Mouse (Mus musculus) monocyte, adult 5-6 weeks (primary cell): ENCODE results near the gene Erbin. TPM values are rescaled to one million over a fixed set of nuclear protein-coding genes. Genes with fewer than 3 reads are reported as not detected.
A peak's percentile ranks its signal among the peaks of the same experiment; 100 is the strongest.

Experiments
- ATAC-seq: fragments of 153-309, 156-312 bp; replicated peaks from 2 replicates; pipeline ENCODE4 v1.8.0; 2017; ENCODE audit warnings: mild to moderate bottlenecking; ENCODE audit not compliant: low TSS enrichment, insufficient number of reproducible peaks, severe bottlenecking, poor library complexity, low FRiP score
- total RNA-seq: library from RNA; stranded (forward); fragments of 200-1000, 200-491, 200-594 nt; gene quantifications from 3 replicates; pipeline ENCODE4 v1.2.3, GENCODE M21; 2017

Gene Erbin
- total RNA-seq, 1 experiment from 2014 or later: 155 TPM

DNA sequence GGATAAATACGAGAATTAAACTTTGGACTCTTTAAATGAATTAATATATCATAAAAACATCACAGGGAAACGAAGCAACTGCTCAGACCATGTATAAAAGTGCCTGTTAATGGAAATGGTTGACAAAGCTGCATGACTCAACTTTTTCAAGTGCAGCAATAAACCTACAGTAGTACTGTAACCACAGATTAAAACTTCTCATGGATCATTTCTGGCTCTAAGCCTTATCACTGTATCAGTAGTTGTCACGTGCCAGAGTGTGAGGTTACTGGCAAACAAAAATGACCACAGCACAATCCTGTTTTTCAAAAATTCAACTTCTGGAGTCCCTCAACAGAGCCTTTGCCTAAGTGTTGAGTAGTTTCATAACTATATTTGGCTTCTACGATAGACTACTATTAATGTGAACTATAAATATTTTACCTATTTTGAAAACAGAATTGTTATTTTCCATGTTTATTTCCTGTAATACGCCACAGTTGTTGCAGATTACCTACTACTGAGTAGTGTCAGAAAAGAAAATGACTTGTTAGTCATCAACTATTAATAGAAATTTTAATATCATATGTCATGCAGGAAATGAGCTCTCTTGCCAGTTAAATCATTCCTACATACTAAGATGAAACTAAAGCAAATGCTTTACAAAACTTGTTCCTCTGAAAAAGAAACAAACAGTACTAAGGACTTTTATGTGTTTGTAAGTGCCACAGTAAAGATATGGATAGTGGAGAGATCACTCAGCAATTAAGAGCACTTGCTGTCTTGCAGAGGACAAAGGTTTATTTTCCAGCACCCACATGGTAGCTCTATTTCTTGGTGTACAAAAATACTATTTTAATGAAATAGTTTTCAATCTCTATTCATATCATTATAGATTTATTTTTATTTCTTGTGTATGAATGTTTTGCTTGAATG lies 78.8 kb downstream of the Erbin start:
- no peak for ATAC-seq

DNA sequence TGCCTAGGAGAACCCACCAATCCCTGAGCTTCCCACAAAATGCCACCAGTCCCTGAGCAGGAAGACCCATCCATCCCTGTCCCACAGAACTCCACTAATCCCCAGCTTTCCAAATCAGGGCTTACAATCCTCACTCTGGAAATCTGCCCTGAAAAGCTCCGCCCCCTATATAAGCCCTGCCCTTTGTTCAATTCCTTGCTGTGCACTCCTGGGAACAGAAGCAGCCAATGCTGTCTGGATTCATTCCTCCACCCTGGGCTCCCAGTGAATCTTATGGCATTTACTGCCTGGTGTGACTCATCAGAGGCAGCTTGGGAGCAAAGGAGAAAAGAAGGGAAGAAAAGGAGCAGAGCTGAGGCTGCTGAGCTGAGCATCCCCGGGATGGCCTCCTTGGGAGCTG lies 81.7 kb downstream of the Erbin start:
- ATAC-seq: no peak

DNA sequence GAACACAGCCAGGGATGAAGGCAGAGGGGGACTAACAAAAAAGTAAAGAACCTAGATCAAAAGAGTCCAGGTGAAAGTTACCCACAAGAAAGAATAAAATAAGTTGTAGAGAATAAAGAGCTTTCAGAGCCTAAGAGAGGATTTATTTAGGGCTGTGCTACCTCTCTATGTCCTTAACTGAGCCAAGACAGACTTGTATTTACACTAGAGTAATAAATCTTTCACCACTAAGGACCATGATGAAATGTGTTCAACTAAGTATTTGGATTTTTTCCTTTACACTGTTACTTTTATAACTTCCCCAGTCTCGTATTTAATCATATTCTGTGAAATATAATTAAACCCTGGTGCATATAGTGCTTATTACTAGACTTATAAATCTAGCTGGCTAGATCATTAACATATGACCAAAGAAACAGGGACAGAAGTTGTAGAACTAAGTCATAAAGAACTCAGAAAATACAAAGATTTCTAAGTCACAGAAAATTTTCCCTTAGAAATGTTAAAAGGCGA lies 90.6 kb downstream of the Erbin start:
- ATAC-seq: no peak

DNA sequence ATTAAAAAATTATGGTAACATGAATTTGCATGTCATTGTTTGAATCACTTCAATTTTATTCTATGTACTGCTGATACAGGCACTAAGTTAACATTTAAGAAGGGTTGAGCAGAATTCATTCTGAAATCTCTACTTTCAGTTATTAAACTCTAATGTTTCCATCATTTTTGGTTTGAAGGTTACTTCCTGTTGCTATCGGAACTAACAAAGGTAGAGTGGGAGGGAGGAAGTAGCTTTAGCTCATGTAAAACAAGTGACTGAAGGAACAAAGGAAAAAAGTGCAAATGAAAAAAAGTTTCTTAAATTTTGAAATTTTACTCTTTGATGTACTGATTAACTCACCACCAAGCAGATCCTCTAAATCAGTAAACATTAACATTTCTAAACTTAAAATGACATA lies 98.0 kb downstream of the Erbin start:
- ATAC-seq: no peak

DNA sequence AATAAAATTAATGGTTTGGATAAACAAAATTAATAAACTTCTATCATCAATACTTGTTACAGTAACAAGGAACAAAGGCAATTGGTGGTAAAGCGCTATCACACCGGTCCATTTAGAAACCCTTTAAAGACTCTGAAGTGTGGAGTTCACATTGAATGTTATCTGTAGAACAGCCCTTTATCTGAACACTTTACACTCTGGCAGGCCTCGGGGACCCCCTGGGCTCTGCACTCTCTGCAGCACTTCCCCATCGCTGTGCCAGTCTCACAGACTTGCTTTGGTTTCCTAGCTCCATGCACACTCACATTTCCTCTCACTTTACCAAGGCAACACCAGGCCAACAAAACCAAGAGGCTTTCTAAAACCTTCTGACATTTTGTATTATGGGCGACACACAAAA lies 100.9 kb downstream of the Erbin start:
- no peak for ATAC-seq

DNA sequence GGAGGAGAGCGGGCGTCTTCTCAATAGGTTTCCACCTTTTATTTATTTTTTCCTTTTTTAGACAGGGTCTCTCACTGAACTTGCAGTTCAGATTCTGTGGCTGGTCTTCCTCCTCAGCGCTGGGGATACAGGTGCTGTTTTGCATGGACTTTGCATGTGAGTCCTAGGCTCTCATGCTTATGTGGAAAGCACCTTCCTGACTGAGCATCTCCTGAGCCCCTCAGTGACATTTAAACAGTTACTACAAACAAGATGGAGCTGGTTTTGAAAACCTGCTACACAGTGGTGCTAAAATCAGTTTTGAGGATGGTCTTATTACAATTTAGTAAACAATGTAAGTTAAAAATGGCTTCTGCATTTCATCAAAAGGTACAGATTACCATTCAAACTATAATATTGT lies 102.4 kb downstream of the Erbin start:
- ATAC-seq: no peak

DNA sequence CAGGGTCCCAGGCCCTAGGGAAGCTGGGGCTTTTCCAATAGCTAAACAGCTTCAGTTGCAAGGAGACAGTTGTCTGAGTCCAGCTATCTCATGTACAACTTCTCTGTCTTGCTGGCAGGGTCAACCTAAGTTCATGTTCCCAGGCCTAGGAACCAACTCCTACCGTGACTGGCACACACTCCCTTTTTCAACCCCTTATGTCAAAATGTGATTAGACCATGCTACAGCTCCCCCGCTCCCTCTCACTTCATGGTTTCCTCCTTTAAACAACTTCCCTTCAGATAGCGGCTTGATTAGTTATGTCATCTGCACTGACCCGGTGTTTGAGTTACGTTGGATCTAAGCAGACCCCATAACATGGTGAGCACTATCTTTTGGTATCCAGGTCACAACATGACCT lies 112.8 kb downstream of the Erbin start:
- ATAC-seq: no peak

DNA sequence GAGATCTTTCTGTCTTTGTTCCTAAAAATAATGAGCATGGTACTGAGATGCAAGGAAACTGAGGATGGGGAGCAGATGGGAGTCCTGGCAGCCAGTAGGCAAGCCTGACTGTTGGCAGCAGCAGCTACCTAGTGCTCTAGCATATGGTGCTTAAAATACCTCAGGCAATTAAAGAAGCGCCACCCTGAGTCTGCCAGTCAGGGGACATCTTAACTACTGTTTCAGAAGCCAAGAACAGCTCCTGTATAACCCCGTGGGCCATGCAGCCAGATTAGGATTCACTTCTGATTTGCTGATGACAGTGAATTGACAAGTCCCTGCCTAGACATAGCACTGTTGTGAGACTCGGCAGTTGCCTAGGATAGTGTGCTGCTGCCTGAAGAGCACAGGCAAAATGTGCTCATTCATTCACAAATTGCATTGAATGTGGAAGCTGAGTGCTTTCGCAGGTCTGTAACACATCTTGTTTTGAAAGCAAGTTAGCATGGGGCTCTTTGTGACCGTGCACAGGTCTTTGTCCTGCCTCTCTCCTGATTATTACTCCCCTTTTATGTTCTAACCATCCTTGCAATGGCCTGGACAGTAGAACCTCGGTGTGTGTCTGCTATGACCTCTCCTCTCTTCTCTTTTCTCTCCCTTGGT lies 114.0 kb downstream of the Erbin start:
- ATAC-seq: no peak

DNA sequence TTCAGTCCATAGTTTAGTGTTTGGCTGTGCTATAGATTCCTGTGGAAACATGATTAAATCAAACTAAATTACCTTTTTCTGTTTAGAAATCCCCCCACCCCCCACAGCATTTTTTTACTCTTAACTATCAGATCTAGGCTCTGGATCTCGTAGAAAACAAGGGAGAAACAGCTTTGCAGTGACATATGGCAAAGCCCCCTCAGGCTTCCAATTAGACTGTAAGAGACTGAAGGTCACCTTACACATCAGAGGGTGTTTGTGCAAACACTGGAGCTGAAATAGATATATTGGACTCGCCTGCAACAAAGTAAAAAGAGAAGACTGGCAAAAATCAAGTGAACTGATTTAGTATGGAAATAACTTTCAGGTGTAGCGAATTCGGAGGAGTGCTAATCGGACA lies 116.6 kb downstream of the Erbin start:
- ATAC-seq: no peak

DNA sequence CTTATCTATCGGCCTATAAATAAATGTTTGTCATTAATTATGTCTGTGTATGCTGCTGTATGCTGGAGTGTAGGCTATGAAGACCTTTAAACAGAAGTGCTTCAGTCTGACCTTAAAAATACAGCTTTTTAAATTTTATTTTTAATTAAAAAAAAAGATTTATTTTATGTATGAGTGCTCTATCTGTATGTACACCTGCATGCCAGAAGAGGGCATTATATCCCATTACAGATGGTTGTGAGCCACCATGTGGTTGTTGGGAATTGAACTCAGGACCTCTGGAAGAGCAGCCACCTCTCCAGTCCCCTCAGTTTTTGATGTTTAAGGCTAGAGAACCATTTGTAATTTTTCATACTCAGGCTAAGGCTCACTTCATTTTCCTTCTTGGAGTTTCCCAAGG lies 119.3 kb downstream of the Erbin start:
- ATAC-seq: no peak

DNA sequence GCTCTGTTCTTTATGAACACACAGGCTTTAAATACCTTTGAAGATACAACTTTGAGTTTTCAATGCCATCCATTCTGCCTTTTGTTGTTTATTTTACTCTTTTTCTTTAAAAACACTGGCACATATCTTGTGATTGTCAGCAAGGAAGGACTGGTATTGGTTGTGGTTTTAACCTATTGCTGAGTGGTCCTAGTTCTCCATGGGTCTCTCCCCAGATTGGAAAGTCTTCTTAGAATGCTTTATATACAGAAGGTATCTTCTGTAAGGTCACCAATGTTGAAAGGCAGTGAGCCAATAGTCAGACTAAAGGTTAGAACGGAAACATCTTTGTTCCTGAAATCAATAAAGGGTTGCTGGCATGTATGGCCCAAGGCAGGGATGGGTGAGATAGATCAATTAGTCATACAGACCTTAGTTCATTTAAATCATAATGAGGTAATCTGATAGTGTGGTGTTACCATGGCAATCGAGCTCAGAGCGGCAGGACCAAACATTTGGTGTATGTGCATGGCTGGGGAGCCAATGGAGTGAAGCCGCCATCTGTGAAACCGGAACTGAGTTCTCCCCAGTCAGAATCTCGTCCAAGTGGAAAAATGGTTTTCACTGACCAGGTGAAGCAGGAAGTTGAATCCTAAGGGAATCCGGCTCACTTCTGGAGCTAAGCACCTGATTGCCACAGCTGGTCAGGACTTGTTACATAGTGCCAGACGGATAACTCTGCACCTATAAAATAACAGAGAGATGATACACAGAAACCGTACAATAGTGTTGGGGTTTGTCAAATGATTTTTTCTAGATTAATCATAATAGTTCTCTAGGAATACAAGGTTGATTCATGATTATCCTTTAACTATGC lies 125.4 kb downstream of the Erbin start:
- no peak for ATAC-seq

DNA sequence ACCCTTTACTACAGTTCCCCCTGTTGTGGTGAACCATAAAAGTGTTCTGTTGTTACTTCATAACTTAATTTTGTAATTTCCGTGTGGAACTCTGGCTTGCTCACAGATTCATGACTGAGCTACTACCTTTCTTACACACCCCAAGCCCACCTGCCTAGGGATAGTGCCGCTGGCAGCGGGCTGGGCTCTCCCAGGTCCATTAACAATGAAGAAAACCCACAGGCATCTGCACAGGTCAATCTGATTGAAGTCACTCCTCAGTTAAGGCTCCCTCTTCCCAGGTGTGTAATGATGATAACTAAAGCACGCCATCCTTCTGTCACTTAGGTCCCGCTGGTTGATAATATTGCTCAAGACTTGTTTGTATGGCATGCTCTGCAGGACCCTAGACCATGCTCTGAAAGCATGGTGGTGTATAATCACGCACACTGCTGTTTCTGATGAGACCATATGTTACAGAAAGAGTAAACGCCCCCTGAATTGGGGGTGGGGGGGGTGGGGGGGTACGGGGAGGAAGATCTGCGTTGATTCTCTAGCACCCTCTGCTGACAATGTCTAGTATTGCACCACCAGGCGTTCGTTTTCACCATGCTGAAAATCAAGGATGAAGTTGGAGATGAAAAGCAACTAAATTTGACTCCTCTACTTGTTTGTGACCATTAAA lies 140.3 kb downstream of the Erbin start:
- no peak for ATAC-seq

DNA sequence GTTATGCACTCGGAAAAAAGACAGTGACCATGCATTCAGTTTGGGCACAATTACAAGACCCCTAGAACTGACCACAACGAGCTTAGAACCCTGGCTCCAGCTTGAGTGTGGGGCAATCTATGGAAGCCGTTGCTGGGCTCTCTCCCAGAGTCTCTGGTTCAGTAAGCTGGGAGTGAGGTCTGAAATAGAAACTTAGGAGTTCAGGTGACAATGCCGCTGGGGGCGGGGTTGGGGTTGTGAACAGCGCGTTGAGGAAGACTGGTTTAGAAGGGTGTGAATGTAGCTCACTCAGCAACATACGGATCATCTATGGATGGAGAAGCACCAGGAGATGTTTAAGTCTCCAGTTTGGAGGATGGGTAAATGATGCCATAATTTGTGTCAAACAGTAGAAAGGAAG lies 143.2 kb downstream of the Erbin start:
- no peak for ATAC-seq

DNA sequence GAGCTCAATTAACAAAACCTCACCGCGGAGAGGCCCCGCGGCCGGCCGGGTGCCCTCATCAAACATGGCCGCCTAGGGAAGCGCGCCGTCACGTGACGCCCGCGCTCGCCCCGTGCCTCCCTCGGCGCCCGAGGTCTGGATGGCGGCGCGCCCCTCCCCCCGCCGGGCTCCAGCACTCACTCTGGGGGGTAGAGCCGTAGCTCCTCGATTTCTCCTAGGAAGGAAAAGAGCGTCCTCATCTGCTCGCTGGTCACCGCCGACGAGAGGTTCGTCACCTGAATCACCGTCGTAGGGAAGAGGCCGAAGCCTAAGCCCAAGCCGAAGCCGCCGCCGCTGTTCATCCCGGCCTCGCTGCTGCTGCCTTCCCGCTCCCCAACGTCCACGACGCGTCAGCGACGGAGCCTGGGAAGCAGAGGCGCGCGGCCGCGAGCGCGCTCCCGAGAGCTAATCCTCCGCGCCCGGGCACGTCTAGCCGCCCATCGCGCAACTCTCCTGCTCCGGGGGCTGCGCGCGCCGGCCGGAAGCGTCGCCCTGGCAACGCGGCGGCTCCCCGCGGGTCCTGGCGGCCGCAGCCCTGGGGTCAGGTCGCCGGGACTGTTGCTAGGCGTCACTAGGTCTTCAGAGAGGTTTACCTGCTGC lies 146.1 kb downstream of the Erbin start, which contains the start of gene Srek1:
Srek1 (minus strand) TSS at position 490 of the 639 bp plus-strand sequence.
- ATAC-seq: peak; percentile 78

DNA sequence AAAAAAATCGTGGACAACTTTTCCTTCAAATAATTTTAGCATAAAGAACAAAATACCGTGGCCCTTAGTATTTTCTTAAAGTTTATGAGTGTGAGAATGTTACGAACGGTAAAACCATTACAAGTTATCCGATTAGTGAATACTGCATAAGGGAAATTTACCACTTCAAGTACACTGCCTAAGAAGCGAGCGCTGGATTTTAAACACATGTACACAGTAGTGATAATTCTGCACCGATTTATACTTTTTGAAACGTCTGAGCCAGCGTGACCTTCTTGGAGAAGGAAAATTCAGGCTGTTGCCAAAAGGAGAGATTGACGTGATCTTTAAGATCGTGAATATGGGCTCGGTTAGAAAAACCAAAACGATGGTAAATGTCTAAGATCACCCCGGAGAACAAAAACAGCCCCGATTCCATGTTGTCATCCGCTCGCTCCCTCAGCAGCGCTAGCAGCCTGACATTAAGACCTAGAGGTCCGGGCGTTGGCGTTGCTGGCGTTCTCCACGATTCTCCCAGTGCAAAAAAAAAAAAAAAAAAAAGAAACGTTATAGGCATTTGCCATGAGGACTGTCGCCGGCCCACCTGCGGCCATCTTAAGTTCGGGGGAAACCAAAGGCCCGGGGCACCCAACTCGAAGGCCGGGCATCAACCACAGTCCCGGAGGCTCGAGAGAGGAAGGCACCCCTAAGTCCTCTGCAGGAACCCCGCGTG lies 146.8 kb downstream of the Erbin start:
- ATAC-seq: peak; percentile 52

DNA sequence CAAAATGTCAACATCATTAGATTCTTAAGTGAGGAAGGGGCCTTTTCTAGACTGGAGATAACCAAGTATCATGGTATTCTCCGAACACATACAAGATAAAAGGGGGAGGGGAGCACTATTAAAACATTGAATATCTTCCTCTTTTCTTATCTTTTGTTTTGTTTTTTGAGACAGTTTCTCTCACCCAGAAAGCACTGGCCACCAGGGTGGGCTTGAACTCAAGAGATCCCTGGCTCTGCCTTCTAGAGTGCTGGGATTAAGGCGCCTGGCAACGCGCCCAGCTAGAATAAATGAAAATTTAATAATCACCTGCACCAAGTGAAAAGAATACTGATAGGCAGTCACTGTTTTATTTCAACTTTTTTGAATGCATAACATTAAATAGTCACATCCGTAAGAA lies 147.4 kb downstream of the Erbin start:
- ATAC-seq: no peak

DNA sequence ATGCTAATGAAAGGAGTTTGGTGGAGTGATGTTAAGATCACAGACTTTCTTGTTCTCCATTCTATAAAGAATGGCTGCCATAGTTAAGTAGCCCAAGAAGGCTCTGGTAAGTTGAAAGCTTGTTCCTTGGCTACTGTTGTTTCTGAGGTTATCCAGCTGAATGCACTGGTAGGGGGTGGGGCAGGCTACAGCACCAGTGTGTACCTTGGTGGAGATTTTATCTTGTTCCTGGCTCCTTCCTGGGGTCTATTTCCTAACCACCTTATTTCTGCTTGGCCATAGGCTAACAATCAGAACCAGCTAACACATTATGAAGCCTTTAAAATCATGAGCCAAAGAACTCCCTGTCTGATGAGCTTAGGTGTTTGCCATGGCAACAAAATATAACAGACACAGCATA lies 149.5 kb downstream of the Erbin start:
- ATAC-seq: no peak
